Mouse (Mus musculus) brain, adult 2 months (tissue): ENCODE results near the gene Slco4c1.
A peak's percentile ranks its signal among the peaks of the same experiment; 100 is the strongest.

ENCODE experiments used
- DNase-seq: peaks from one replicate; pipeline ENCODE4 v3.0.0; 2011; ENCODE audit warnings: low read depth, low spot score

The Slco4c1 gene

DNA sequence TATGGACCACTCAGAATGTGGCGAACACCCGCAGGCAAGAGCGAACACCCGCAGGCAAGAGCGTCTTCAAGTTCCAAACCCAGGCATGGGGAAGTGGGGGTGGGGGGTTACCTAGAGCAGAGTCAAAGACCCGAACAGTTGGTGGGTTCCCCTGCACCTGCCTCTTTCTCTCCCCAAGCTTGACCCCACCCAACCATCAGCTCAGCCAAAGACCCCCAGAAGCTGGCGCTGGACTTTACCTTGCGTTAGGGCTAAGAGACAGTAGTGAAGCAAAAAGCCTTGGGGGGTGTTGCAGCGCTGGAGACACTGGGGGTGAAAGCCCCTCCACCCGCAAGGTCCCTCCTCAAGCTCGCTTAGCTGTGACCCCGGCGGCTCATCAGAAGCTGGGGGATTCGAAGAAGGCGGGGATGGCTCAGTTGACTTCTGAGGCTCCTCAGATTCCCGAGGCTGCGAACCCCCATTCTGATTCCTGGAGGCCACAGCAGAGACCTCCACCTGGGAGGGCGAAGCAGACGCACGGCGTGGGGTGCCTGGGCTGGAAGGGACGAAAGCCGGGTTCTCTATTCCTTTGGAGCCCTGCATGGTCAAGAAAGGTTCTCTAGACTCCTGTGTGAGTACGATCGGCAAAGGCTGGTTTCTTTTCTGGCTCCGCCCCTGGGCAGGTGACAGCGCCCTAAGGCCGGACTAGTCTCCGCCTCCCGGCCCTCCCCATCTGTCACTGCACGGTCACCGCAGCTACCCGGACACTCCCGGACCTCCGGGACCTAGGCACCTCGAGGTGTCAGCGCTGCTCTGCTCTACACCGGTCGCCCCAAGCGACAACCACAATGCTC is at the start of gene Slco4c1:
TSS of gene Slco4c1 (minus strand) at position 644 of the 833 bp plus-strand sequence.
- DNase-seq: peak; percentile 81

DNA sequence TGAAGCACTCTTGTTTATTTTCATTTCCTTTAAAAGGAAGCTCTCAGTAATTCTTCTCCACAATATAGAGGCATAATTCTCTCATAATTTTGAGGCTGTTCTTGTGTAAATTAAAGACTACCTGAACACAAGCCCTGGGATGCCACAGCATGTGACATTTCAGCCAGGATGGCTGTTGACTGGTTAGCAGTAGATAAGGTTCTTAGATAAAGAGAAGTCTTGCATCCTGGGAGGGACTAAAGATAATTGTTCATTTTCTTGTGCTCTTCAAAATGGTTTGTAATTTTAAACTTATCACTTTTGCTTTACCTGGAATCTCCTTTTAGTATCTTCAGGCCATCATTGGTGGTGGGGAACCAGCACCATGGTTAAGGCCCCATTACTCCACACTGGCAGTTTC is 45.4 kb upstream of the Slco4c1 start:
- no peak for DNase-seq

DNA sequence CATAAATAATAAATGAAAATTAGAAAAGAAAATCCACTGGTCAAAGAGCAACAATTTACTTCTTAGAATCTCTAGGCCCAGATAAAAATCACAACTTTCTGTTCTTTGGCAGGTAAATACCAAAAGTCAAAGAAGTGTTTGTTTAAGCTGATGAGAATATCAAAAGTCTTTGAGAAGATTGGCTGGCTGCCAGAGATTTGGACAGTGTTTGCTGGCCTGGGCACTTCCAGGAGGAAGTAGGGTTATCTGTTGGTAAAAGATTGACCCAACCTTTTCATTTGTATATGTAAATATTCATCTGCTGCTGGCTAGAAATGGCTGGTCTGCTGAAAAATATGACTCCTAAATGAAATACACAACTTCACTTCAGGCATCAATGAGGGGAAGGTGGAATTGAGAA is 11.8 kb upstream of the Slco4c1 start:
- no peak for DNase-seq

DNA sequence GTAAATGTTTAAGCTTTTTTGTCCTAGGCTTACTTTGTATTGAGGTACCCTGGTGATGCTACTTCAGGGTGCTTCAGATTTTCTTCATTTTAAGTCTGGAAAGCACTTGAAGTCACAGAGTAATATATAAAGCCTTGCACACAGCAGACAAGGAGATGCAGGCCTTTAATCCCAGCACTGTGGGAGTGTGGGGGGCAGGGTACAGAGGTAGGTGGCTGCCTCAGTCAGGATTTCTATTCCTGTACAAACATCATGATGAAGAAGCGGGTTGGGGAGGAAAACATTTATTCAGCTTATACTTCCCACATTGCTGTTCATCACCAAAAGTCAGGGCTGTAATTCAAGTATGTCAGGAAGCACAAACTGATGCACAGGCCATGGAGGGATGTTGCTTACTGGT is 6.6 kb upstream of the Slco4c1 start:
- peak; percentile 52 for DNase-seq

DNA sequence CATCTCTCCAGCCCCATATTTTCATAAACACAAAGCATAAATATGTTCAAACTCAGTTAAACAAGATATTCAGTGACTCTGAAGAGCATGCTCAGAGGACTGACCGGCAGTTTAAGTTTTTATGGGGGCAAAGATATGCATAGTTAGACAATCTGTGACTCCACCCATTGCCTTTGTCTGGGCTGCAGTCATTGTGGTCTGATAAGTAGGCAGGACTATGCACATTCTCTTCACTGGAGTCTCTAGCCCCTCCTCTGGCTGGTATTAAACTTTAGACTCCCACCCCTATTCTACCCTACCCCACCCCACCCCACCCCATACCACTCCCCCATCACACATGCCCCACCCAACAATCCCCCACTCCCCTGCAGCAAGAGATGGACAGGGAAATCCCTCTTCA is 4.1 kb upstream of the Slco4c1 start:
- no peak for DNase-seq

DNA sequence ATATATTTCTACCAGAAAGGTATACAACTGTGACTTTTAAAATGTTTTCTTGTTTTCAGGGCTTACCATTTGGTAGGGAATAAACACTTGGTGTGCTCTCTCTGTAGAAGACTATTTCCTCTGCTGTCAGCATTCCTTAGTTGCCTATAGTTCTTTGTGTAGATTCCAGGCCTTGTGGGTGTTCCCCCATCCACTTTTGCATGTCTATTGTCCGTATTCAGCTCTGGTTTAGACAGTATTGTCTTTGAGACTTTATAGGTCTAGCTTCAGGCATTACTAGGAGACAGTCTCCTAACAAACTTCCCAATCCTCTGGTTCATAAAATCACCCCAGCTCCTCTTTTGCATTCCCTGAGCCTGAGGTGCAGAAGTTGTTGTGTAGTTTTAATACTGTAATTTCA is 2.7 kb upstream of the Slco4c1 start:
- no peak for DNase-seq

DNA sequence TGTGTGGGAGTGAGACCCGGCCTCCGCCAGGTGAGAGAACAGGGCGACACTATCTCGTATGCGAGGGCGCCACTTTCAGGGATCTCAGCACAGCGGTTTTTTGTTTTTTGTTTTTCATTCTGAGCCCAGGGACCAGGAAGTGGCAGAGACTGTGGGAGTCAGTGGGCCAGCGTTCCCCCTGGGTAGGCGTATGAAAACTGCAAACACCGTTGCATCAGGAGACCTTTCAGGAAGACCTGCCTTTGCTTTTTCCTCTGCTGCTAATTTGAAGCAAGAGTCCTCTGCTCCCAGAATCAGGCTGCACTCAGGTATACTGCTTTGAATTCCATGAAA is 356 bp upstream of the Slco4c1 start:
- no peak for DNase-seq

DNA sequence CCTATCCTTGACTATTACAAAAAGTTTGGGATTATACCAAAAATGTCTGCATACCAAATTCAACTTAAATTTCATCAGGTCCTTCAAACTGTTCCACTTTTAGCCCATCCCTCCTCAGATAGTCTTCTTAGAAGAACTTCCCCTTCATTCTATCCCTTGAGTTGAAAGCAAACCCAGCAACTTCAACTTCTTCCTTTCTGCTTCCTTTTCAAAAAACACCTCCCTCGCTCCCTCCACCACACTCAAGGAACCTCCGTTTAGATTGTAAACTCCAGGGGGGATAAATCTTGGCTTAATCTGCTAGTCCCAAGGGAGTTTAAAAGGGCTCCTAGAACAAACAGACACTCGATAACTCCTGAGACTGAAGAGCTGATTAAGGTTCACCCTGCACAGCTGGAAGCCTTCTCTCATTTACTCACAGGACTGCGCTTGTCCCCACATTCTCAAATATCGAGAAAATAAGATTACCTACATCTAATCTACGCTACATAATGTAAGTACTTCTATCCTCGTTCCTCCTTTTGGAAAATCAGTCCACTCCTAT is 1.1 kb downstream of the Slco4c1 start:
- no peak for DNase-seq

DNA sequence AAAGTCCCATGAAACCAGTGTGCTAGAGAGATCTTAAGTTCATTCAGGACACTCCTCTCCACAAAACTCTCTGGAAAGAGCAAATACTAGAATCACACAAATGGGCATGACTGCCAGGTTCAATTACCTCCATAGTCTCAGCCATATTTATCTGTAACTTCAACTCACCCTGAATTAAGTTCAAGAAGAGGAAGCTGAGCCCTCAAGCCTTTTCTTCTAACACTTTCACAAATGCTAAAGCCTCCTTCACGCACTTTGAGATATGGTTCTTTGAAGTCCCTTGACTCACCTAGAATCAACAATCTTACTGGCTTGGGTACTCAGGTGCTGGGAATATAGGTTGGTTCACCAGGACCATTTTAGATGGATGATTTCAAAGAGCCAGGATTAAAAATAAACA is 3.2 kb downstream of the Slco4c1 start:
- DNase-seq: no peak

DNA sequence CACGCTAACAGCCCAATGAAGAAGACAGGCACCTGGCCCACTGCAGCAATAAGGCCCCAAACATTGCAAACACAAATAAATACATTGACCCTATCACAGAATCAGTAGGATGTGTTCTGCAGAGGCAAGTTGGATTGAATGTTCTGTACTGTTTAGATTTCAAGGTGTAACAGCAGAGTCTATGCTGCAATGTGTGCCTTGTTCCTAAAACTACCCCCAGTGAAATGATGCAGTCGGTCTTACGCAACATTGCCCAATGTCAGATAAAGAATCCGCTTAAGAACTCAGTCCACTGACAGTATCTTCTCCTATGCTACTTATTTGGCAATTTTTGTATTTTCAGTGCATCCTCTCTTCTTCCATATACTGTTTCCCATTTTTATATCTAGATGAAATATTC is 6.0 kb downstream of the Slco4c1 start:
- no peak for DNase-seq

DNA sequence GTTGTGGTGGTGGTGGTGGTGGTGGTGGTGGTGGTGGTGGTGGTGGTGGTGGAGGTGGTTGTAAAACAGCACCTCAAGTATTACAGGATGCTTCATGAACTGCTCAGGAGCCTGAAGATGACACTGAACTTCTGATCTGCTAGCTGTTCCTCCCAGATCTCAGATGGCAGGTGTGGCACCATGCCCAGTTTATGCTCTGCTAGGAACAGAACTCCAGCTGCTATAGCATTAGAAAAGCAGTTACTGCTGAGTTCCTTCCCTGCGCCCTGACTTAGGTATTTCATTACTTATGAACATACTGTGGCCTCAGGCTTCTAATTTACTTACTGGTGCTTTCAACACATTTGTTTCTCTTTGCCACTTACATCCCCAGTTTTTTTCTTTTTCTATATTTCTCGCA is 7.9 kb downstream of the Slco4c1 start:
- DNase-seq: peak; percentile 54

DNA sequence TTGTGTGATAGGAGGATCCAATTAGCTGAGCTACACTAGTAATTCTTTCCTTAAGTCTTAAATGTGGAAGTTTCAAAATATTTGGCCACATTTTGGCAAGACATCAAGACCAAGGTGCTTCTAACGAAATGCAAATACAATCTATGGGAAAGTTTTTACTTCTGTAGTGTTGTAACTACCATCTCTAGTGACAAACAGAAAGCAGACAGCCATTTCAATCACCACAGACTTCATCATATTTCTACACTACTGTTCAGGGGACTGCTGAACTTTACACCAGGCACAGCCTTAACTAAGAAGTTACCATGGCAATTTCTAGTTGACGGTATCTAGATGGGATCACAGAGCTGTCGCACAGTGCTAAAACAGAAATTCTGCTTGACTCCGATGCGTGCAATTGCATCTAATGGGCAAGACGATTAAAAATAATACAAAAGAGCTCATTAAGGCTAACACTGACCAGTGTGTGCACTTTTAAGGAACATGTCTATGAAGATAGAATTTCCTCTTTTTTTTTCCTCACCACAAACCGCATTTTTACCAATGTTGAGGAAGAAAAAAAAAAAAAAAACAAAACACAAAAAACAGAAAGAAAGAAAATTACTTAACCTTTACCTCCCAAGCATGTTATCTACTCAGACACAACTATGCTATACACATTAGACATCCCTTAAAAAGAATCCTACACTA is 11.8 kb downstream of the Slco4c1 start:
- DNase-seq: no peak

DNA sequence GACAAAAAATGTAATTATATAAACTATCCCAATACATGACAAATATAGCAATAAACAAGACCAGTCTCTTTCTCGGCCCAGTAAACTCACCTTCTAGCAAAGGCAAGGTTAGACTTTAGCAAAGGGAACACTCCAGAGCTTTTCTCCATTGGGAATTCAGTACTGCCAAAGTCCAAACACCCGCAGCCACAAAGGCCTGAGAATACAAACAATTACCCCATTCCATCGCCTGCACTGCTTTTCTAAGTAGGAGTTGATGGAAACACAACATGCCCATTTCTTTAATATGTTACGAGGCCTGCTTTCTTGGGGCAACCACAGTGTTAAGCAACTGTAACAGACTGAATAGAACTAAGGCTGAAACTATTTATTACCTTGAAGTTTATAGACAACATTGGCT is 18.4 kb downstream of the Slco4c1 start:
- DNase-seq: no peak

DNA sequence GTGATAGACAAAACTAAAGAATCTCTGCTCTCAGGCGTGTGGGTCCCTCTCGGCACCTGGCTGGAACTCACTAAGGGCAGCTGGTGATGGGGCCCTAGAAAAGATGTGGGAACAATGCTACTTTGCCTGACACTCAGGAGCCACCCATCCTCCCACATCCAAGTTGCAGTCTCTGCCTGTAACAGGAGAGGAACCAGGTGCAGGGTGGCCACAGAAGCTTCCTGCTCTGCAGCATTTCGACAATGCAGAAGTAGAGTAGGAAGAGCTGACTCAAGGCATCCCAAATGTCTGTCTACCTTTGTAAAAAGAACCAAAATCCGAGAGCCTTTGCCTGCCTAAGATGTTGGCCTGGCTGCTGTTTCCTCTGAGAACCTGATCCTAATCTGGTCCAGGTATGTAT is 22.9 kb downstream of the Slco4c1 start:
- peak; percentile 16 for DNase-seq

DNA sequence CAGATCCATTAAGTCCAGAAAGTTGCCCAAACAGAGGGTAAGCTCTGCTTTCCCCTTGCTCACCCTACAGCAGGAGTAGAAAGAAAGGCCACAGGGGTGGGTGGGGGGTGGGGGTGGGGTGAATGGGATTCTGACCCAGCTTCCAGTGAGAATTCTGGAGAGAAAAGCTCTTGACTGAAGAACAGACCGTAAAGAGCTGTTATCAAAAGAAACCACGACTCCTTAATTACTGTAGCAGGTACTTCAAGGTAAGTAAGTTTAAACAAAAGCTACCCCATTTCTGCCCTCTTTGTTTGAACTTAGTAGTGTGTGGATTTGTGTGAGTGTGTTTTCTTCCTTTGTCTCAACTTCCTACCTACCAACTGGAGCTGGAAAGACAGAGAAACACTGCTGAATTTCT is 23.4 kb downstream of the Slco4c1 start:
- no peak for DNase-seq

DNA sequence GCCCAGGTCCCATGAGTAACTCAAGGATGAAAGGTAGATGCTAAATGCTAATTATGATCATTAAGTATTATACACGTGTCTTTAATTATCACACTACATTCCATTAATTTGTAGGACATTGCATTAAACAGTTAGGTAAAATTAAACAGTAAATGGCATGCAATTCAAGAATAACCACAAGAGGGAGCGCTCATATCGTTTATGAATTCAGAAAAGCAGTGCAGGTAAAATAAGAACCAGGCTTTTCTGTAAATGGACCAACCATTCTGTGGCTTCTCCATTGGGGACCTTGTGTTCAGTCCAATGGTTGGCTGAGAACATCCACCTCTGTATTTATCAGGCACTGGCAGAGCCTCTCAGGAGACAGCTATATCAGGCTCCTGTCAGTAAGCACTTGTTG is 25.2 kb downstream of the Slco4c1 start:
- peak; percentile 60 for DNase-seq

DNA sequence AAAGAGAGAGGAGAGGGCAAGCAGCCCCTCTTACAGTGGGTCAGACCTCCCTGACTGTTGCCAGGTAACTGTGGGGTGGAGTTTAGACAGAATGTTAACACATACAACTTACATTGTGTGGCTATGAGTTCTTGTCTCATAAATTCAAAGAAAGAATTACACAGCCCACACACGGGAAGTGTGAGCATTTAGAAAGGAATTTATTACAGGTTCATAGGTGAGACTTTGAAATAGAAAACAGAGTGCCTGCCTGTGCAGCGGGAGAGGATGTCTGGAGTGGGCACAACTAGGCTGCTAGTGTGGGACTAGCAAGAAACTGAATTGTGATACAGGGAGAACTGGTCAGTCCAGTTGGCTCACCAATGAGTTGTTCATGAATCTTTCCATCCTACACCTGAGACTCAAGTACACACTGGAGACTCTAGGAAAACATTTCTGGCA is 66.7 kb downstream of the Slco4c1 start:
- DNase-seq: no peak

DNA sequence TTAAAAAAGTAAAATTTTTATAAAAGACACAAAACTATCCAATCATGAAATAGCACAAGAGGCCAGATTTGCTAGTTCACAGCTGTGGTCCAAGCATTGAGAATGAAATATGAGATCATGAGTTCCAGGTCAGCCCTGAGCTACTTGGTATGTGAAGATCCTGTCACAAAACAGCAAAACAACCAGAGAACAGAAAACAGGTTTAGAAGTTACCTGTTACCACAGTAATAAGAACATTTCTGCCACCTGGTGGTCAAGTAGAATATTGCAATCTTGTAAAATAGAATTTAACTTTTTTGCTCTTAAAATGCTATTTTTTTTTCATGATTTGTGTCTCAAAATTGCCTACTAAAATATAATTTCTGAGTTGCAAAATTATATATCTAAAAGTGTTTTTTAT is 70.4 kb downstream of the Slco4c1 start:
- DNase-seq: peak; percentile 54

DNA sequence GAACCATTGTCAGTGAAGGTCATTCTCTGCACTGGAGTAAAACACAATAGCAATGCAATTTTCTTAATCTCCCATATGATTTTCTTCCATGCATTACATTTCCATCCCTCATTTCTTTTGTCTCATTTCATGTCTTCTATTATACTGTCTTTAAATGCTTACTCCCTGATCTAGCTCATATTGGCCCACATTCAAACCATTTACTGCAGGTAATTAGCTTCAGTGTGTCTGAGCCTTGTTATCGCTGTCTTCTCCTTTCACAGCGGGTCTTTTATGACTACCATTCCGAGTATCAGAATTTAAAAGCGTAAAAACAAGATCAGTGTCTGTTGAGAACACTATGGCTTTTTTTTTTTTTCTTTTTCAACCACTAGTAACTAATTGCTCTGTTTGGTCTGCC is 77.3 kb downstream of the Slco4c1 start:
- DNase-seq: no peak

DNA sequence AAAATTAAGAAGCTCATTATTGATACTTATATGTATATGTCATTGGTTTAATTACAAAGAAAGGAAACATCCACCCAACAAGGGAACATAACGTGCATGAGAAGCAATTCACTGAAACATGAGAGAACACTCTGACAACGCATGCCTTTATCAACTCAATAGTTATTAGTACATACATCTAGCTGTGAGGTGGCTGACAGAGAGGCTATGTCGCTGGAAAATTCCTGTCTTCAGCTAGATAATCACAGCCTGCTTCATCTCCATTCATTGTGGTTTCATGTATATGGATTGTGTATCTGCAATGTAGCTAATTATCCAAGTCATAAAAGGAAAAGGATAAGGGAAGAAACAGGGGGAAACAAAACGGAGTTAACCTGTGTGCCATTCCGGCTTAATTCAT is 77.7 kb downstream of the Slco4c1 start:
- DNase-seq: no peak

DNA sequence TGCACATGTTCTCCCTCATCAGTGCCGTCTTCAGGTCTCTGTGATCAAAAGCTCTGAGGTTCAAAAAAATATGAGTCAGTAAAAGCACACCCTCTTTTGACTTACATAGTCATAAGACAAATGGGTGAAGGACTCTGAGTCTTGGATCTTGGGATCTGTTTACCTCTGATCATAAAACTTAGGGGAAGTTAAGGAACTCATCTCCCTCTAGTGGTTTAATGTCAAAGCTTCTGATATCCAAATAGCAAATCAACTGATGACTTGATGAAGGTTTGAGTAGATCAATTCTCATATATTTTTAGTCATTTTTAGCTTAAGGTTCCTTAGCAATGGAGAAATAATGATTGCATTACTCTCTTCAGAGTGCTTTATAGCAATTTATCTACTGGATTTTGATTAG is 82.7 kb downstream of the Slco4c1 start:
- peak; percentile 18 for DNase-seq

DNA sequence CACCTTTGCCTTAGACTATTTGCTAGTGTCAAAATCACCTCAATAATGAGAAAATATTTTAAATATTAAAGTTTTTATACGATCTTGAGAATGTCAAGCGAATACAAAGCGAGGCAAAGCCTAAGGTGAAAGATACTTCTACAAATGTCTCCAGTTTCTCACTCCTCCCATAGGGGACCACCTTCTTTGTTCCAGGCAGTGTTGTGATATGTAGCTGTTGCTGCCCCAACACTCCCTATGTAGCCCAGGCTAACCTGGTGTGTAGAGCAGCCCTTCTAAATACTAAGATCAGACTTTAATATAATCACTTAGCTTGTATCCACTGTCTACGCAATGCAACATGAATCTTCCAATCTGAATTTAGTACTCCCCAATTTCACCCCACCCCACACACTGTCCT is 97.8 kb downstream of the Slco4c1 start:
- DNase-seq: no peak

DNA sequence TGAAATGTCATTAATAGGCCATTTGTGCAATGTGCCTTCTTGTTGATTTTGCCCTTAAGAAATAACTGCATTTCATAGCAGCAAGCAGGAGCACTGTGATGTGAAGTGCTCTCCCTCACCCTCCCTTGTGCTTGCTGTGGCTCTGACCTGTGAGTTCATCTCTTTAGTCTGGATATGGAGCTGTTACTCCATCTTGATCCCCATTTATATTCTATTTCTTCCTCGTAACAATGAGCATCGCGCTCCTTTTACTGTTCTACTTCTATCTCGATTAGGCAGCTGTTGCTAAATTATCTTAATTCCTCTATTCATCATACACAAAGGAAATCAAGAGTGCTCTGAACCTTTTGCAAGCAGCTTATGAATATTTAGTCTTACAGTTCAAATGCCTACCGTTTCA is 98.3 kb downstream of the Slco4c1 start:
- peak; percentile 5 for DNase-seq
